ENCODE assay signal across 23 mouse cellular contexts in genomic region chr10:46108810-46109209, GRCm38 (mm10).
DNase-seq lines count a peak whose midpoint lies in the region; TF ChIP-seq lines count a peak whose summit lies in the region.
"Had no signal": no experiment of that assay in that cellular context is flagged by ENCODE, and none has a peak within 500 bp of the region (broad histone marks: within the 10 kb centered on the region; RNA-seq: fewer than 3 reads in every experiment).

No protein-coding gene starts in this region.

- DNase-seq in liver, adult 2 months (ENCODE audit: extremely low read depth, low read depth, low spot score): peak; percentile 42
- DNase-seq in liver (no peak), A20 (ENCODE audit: low read depth, low spot score) (peak; percentile 85), MEL (ENCODE audit: low read depth, low spot score) (peak; percentile 11)
- no peak for DNase-seq in lung, postnatal 4 days
- DNase-seq: adrenal gland, adult 2 months; adrenal gland, postnatal 10 days; adrenal gland, postnatal 25 days; cerebellum, adult 11 months; cerebellum, adult 18-20 months; cerebellum, adult 8-10 months; cerebellum, adult 9-11 months; cerebellum, postnatal 14 days; cerebellum, postnatal 36 days; embryo, embryonic 11 days; forebrain, postnatal 0 days had no signal

- H3K79me2 ChIP-seq in liver, adult 2 months (ENCODE audit: control insufficient read depth, insufficient read depth, low read length): no peaks in the 10 kb centered on the region
- no peaks in the 10 kb centered on the region for H3K79me2 ChIP-seq in MEL (ENCODE audit: control insufficient read depth, insufficient read depth, low read length, poor library complexity)

- no peak for TF ChIP-seq EP300 in MEL (IDR thresholded peaks at IDR 0.05; ENCODE audit: low read depth in 1 of 2, low read length in 2 of 2)

- no peaks in the 10 kb centered on the region for H3K36me3 ChIP-seq in liver, adult 2 months (ENCODE audit: control insufficient read depth, insufficient read depth, low read length)
- H3K36me3 ChIP-seq in MEL (ENCODE audit: control insufficient read depth in 1 of 2, insufficient read depth in 2 of 2, low read length in 2 of 2): no peaks in the 10 kb centered on the region
- H3K36me3 ChIP-seq: embryonic facial prominence, embryonic 13.5 days; embryonic facial prominence, embryonic 15.5 days; forebrain, embryonic 10.5 days; forebrain, embryonic 15.5 days; G1E had no signal

- H3K27me3 ChIP-seq in liver, adult 2 months (ENCODE audit: control insufficient read depth, insufficient read depth, low read length): no peaks in the 10 kb centered on the region
- no peaks in the 10 kb centered on the region for H3K27me3 ChIP-seq in MEL (ENCODE audit: control insufficient read depth in 1 of 2, insufficient read depth in 2 of 2, low read length in 2 of 2)
- H3K27me3 ChIP-seq: embryonic facial prominence, embryonic 13.5 days; embryonic facial prominence, embryonic 15.5 days; forebrain, embryonic 13.5 days; forebrain, embryonic 15.5 days had no signal

- no peaks in the 10 kb centered on the region for H3K4me1 ChIP-seq in liver, adult 2 months (ENCODE audit: control insufficient read depth, insufficient read depth, low read length)
- H3K4me1 ChIP-seq in MEL (ENCODE audit: control insufficient read depth in 1 of 2, insufficient read depth in 2 of 2, low read length in 2 of 2): no peaks in the 10 kb centered on the region
- H3K4me1 ChIP-seq: embryonic facial prominence, embryonic 13.5 days; embryonic facial prominence, embryonic 15.5 days; forebrain, embryonic 10.5 days; forebrain, embryonic 13.5 days; forebrain, embryonic 15.5 days had no signal

- no peak for TF ChIP-seq CTCF in liver, adult 2 months (IDR thresholded peaks at IDR 0.05; ENCODE audit: low read depth, low read length)
- no peak for TF ChIP-seq CTCF in MEL (IDR thresholded peaks at IDR 0.05 in 2 of 3, conservative IDR thresholded peaks at IDR 0.05 in 1 of 3; ENCODE audit: control insufficient read depth in 1 of 3, insufficient read depth in 1 of 3, low read depth in 2 of 3, low read length in 3 of 3, poor library complexity in 1 of 3, severe bottlenecking in 1 of 3)

- no peaks in the 10 kb centered on the region for H3K9me3 ChIP-seq in MEL (replicated peaks; ENCODE audit: insufficient read depth, low read length)
- H3K9me3 ChIP-seq: embryonic facial prominence, embryonic 13.5 days; embryonic facial prominence, embryonic 15.5 days; forebrain, embryonic 10.5 days; forebrain, embryonic 13.5 days; forebrain, embryonic 15.5 days; G1E had no signal

- H3K4me3 ChIP-seq in liver, adult 2 months (ENCODE audit: insufficient read depth, low read depth, low read length): no peak overlapping the region
- no peak overlapping the region for H3K4me3 ChIP-seq in MEL (ENCODE audit: control insufficient read depth in 1 of 2, insufficient read depth in 1 of 2, low read depth in 2 of 2, low read length in 2 of 2)
- H3K4me3 ChIP-seq: embryonic facial prominence, embryonic 13.5 days; embryonic facial prominence, embryonic 15.5 days; erythroblast, embryonic 14.5 days; forebrain, embryonic 10.5 days; forebrain, embryonic 13.5 days; forebrain, embryonic 15.5 days had no signal

- H3K9ac ChIP-seq in liver, adult 2 months (ENCODE audit: low read depth, low read length): no peak overlapping the region
- H3K9ac ChIP-seq in MEL (ENCODE audit: control insufficient read depth, low read depth, low read length, poor library complexity, severe bottlenecking): no peak overlapping the region
- H3K9ac ChIP-seq: embryonic facial prominence, embryonic 13.5 days; embryonic facial prominence, embryonic 15.5 days; forebrain, embryonic 13.5 days; forebrain, embryonic 15.5 days; forebrain, postnatal 0 days had no signal

- WGBS in liver, adult 2 months: 66% methylated on average over 4 of the region's 4 CpGs

- no peak for TF ChIP-seq POLR2A in liver, adult 2 months (IDR thresholded peaks at IDR 0.05; ENCODE audit: extremely low read depth, insufficient read depth, low read length)
- no peak for TF ChIP-seq POLR2A in MEL (IDR thresholded peaks at IDR 0.05; ENCODE audit: control insufficient read depth in 1 of 2, insufficient read depth in 1 of 2, low read depth in 1 of 2, low read length in 2 of 2, poor library complexity in 1 of 2)

- H3K27ac ChIP-seq in liver, adult 2 months (replicated peaks; ENCODE audit: insufficient read depth, low read depth, low read length): no peak overlapping the region
- H3K27ac ChIP-seq in MEL (ENCODE audit: control insufficient read depth, low read depth, low read length): no peak overlapping the region
- H3K27ac ChIP-seq: embryonic facial prominence, embryonic 13.5 days; embryonic facial prominence, embryonic 15.5 days; forebrain, embryonic 10.5 days; forebrain, embryonic 13.5 days; forebrain, embryonic 15.5 days had no signal

- TF ChIP-seq RAD21 in MEL (IDR thresholded peaks at IDR 0.05; ENCODE audit: low read depth, low read length): no peak

TF ChIP-seq in MEL, 35 proteins besides CTCF, POLR2A, EP300 and RAD21:
- TF ChIP-seq GABPA (IDR thresholded peaks at IDR 0.05; ENCODE audit: low read depth, low read length) (no peak), MAFK (IDR thresholded peaks at IDR 0.05; ENCODE audit: borderline replicate concordance, low read depth, low read length) (no peak), USF2 (IDR thresholded peaks at IDR 0.05; ENCODE audit: borderline replicate concordance in 1 of 2, insufficient read depth in 1 of 2, low read depth in 1 of 2, low read length in 2 of 2) (no peak), ZKSCAN1 (IDR thresholded peaks at IDR 0.05; ENCODE audit: low read depth, low read length) (no peak), UBTF (IDR thresholded peaks at IDR 0.05; ENCODE audit: borderline replicate concordance, insufficient read depth, low read depth, low read length) (no peak)
TF ChIP-seq in MEL: peak in this region for 0.

Comparison
In these comparisons a context has a peak if more than half of its experiments do, and no peak if none do; other contexts are left out.
1. DNase-seq: peak in liver, adult 2 months (single experiment), A20 (single experiment) and MEL (single experiment); none in liver (single experiment) and lung, postnatal 4 days (0 of 2).